Mouse (Mus musculus) forebrain, embryonic 13.5 days (tissue): Measurements from ENCODE around the gene Muc4. TPM values are rescaled to one million over a fixed set of nuclear protein-coding genes. Genes with fewer than 3 reads are reported as not detected.
A peak's percentile ranks its signal among the peaks of the same experiment; 100 is the strongest.

Experiments
- ATAC-seq: fragments of 200-750 bp; cut with Nextera tagmentation; 2 replicates; pipeline ENCODE4 v1.8.0; 2017
- H3K27ac ChIP-seq: fragments of 300-500 bp; sonication (generic); 2 replicates; pipeline ENCODE4 v1.5.1; 2015; ENCODE audit warnings: inconsistent platforms, mild to moderate bottlenecking, moderate library complexity
- H3K27me3 ChIP-seq: fragments of 300-500 bp; sonication (generic); 2 replicates; pipeline ENCODE4 v1.6.1; 2015; ENCODE audit warnings: mild to moderate bottlenecking, inconsistent platforms
- H3K36me3 ChIP-seq: fragments of 300-500 bp; sonication (generic); 2 replicates; pipeline ENCODE4 v1.6.1; 2015; ENCODE audit warnings: mild to moderate bottlenecking, inconsistent platforms; ENCODE audit not compliant: poor library complexity, severe bottlenecking
- H3K4me1 ChIP-seq: fragments of 300-500 bp; sonication (generic); 2 replicates; pipeline ENCODE4 v1.6.1; 2015; ENCODE audit warnings: inconsistent platforms
- H3K4me2 ChIP-seq: fragments of 300-500 bp; sonication (generic); 2 replicates; pipeline ENCODE4 v1.6.1; 2015; ENCODE audit warnings: inconsistent platforms, mild to moderate bottlenecking, moderate library complexity
- H3K4me3 ChIP-seq: fragments of 300-500 bp; sonication (generic); 2 replicates; pipeline ENCODE4 v1.5.1; 2015; ENCODE audit warnings: mild to moderate bottlenecking, inconsistent platforms
- H3K9ac ChIP-seq: fragments of 300-500 bp; sonication (generic); 2 replicates; pipeline ENCODE4 v1.6.1; 2015; ENCODE audit warnings: mild to moderate bottlenecking, inconsistent platforms
- H3K9me3 ChIP-seq: fragments of 300-500 bp; sonication (generic); replicated peaks from 2 replicates; pipeline ENCODE4 v1.6.1; 2016; ENCODE audit warnings: inconsistent platforms
- WGBS: fragments of 180-500 bp; shearing (Covaris S2); methylation state at CpG from one replicate; pipeline ENCODE4 v1.1.7; 2015; 5-methylcytosine and 5-hydroxymethylcytosine counted together
- polyA plus RNA-seq: library from polyadenylated mRNA; unstranded; fragments of >200 nt; fragmentation: Nextera tagmentation; extraction: Ambion mirVana; gene quantifications from 2 replicates; pipeline ENCODE4 v1.2.1, GENCODE M21; 2015

Gene Muc4
- polyA plus RNA-seq = 0.04 TPM in 1 of 2 replicates, not detected in the other

DNA sequence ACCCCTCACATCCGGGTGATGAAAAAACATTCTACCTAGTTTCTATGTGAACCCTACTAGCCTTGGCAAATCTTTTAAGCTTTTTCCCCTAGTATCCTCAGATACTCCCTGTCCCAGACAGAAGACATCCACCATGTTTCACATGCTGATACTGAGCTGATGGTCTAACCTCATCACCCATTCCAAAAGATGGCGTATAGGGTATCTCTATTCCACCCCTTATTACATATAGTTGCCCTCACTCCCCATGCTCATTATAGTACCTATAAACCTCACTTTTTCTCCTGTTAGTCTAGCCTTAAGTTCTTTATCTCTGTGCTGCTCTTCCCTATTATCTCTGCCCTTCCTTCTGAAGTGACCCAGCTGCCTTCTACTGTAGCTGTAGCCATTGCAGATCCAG is at the start of gene Muc4:
Gene Muc4, plus strand, starts transcription at position 301 of the 400 bp plus-strand sequence.
- 93% methylated on average over 2 of the region's 2 CpGs for WGBS
- Histone ChIP-seq H3K9me3 (0 out of 2 replicates have a peak, but pooled peaks cover 7% of the 10 kb centered on the region), H3K4me2 (no peak within 1 kb of the TSS), H3K27me3 (no peaks in the 10 kb centered on the region), H3K36me3 (no peaks in the 10 kb centered on the region), H3K27ac (no peak within 1 kb of the TSS), H3K4me3 (no peak within 1 kb of the TSS), H3K9ac (no peak within 1 kb of the TSS), H3K4me1 (no peaks in the 10 kb centered on the region)
- ATAC-seq = no peak

DNA sequence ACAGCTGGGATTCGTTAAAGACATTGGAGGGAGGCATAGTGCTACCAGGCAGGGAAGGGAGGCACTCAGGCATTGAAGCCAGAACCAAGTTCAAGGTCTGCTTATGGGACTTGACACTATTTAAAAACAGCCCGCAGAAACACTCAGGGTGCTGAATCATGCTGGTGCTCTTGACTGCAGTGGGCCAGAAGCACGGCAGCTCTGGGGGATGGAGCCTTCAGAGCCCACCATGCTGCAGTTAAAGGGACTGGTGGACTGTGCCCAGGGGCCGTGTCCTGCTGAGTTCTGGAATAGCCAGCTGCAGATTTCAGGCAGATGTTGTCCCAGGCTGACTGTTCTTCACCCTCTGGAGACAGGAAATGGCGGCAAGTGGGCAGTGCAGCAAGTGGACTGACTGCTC is 49.7 kb upstream of the Muc4 start:
- WGBS = 80% methylated on average over 5 of the region's 5 CpGs
- Histone ChIP-seq H3K4me3 (no peak overlapping the region), H3K4me2 (no peak overlapping the region), H3K4me1 (no peaks in the 10 kb centered on the region), H3K27me3 (no peaks in the 10 kb centered on the region), H3K9me3 (no peaks in the 10 kb centered on the region), H3K9ac (no peak overlapping the region), H3K36me3 (peaks cover 19% of the 10 kb centered on the region), H3K27ac (no peak overlapping the region)
- ATAC-seq = no peak

DNA sequence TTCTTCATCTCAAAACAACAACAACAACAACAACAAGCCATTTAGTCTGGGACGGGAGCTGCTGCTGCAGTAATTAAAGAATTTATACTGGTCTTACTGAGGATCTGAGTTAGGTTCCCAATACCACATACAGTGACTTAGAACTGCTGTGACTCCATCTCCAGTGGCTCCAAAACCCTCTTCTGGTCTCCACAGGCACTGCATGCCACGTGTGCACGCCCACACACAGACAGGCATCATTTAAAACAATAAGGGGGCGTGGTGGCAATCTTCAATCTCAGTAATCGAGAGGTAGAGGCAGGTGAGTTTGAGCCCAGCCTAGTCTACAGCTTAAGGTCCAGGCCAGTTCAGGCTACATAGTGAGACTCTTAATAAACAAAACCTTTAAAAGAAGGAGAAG is 48.5 kb upstream of the Muc4 start:
- no peak for ATAC-seq
- H3K36me3 ChIP-seq = peaks cover 12% of the 10 kb centered on the region
- H3K4me1 ChIP-seq = no peaks in the 10 kb centered on the region
- WGBS = 75% methylated on average over 5 of the region's 5 CpGs
- no peak overlapping the region for H3K9ac ChIP-seq
- no peaks in the 10 kb centered on the region for H3K27me3 ChIP-seq
- no peak overlapping the region for H3K27ac ChIP-seq
- no peak overlapping the region for H3K4me3 ChIP-seq
- H3K9me3 ChIP-seq = no peaks in the 10 kb centered on the region
- H3K4me2 ChIP-seq = no peak overlapping the region

DNA sequence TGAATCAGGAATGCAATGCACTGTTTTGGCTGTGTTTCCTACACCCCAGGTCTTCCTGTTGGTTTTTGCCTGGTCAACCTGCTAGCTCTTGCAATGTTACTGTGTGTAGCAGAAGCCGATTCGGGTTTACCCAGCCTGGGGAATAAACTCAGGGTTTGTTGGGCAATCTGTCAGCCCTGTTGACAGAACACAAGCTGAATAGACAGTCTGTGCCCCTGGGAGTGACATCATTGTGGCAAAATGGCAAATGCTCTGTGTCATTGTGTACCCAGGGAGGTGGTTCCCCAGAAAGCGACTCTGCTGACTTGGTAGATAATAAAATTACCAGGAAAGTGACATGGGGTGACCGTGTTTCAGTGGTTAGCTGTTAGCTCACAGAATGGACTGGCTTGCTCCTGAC is 46.9 kb upstream of the Muc4 start:
- no peak overlapping the region for H3K4me3 ChIP-seq
- no peaks in the 10 kb centered on the region for H3K36me3 ChIP-seq
- WGBS = 79% methylated on average over 4 of the region's 4 CpGs
- no peak overlapping the region for H3K4me2 ChIP-seq
- no peaks in the 10 kb centered on the region for H3K4me1 ChIP-seq
- H3K27ac ChIP-seq = no peak overlapping the region
- H3K27me3 ChIP-seq = no peaks in the 10 kb centered on the region
- no peak for ATAC-seq
- H3K9me3 ChIP-seq = no peaks in the 10 kb centered on the region
- no peak overlapping the region for H3K9ac ChIP-seq

DNA sequence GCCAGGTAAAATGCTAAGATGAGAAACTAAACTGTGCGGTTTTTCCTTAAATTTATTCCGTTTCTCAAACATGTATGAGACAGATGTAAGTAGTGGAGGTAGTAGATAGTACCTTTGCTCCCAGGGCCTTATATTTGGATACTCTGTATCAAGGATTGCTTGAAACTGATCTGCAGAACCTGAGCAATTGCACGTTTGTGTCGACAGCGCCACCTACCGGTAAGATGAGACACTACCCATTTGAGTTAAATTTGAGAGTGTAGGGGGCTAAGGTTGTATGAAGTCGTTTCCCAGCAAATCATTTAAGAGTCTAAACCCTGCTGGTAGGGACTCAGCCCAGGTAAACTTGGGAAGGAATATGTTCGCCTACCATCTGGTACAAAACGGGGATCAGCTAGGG is 46.2 kb upstream of the Muc4 start:
- WGBS = 5% methylated on average over 9 of the region's 9 CpGs
- Histone ChIP-seq H3K4me2 (no peak overlapping the region), H3K4me3 (no peak overlapping the region), H3K36me3 (no peaks in the 10 kb centered on the region), H3K9ac (no peak overlapping the region), H3K4me1 (no peaks in the 10 kb centered on the region), H3K9me3 (no peaks in the 10 kb centered on the region), H3K27me3 (no peaks in the 10 kb centered on the region), H3K27ac (no peak overlapping the region)
- peak; percentile 53; the same call in 1 of the 2 replicates for ATAC-seq

DNA sequence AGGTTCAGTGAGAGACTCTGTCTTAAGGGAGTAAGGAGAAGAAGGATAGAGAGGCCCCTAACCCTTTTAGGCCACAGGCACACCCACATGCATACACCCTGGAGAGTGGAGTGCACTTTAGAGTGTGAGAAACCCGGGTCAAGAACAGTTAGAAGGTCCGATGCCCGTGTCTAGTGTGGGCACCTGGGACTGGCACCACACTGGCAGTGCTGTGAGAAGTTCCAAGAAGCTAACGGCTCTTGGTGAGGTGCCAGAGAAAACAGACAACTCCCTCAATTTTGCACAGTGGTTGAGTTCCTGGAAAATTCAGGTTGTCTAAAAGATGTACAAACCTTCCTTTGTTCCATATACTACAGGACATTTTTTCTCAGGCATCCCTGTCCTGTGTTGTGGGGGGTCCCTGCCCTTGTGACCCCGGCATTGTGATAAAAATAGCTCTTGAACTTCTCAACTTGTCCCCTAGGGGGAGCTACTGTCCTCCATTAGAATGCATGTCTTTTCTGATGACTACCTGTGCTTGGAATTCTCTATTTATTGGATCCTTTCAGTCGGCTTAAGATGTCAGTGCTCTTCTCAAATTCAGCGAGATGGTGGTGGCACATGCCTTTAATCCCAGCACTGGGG is 38.7 kb upstream of the Muc4 start:
- 51% methylated on average over 7 of the region's 7 CpGs for WGBS
- Histone ChIP-seq H3K4me2 (no peak overlapping the region), H3K9me3 (no peaks in the 10 kb centered on the region), H3K9ac (no peak overlapping the region), H3K4me3 (no peak overlapping the region), H3K27me3 (no peaks in the 10 kb centered on the region), H3K27ac (no peak overlapping the region), H3K36me3 (no peaks in the 10 kb centered on the region), H3K4me1 (no peaks in the 10 kb centered on the region)
- ATAC-seq = no peak

DNA sequence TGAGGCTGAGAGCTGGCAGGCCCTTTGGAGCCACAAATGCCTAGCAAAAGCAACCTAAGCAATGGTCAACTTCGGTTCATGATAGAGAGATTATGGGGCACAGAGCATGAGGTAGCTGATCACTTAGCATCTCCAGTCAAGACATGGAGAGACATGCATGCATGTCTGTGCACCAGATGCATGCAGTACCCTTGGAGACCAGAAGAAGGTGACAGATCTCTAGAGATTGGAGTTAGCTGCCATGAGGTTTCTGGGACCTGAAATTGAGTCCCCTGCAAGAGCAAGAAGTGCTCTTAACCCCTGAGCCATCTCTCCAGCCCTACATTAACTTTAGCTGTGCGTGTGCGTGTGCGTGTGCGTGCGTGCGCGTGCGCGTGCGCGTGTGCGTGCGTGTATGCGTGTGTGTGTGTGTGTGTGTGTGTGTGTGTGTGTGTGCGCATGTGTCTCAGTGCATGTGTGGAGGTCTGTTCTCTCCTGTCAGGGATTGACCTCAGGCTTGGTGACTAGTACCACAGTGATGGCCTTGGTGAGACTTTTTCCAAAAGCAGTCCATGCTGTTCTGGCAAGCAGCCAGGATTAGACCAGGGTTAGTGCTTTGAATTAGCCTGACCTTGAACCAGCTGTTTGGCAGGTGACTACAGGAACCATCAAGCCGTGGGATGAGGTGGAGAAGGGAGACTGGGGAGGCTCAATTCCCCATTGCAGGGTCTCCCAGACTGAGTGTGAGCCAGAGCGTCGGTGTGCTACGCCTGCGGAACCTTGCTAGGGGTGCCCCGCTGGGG is 37.8 kb upstream of the Muc4 start:
- no peak for ATAC-seq
- H3K27me3 ChIP-seq = no peaks in the 10 kb centered on the region
- no peak overlapping the region for H3K4me3 ChIP-seq
- no peaks in the 10 kb centered on the region for H3K9me3 ChIP-seq
- no peak overlapping the region for H3K9ac ChIP-seq
- WGBS = 87% methylated on average over 21 of the region's 22 CpGs
- no peak overlapping the region for H3K4me2 ChIP-seq
- no peak overlapping the region for H3K27ac ChIP-seq
- no peaks in the 10 kb centered on the region for H3K36me3 ChIP-seq
- no peaks in the 10 kb centered on the region for H3K4me1 ChIP-seq

DNA sequence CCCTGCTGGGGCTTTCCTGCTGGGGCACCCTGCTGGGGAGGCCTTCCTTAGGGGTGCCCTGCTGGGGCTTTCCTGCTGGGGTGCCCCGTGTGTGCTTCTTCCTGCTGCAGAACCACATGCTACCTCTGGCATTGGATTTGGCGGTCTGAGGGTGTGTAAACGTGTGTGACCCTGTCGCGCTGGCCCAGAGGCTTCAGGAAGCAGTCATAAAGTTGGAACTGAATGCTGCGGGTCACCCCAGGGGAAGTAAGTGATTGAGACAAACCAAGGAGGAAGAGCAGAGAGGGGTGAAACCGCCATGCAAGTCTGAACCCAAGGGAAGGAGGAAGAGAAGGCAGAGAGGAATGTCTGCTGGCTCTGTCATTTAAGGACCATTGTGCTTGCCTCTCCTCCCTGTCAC is 37.1 kb upstream of the Muc4 start:
- no peak for ATAC-seq
- H3K9me3 ChIP-seq = no peaks in the 10 kb centered on the region
- H3K9ac ChIP-seq = no peak overlapping the region
- no peak overlapping the region for H3K27ac ChIP-seq
- no peaks in the 10 kb centered on the region for H3K36me3 ChIP-seq
- no peaks in the 10 kb centered on the region for H3K27me3 ChIP-seq
- no peaks in the 10 kb centered on the region for H3K4me1 ChIP-seq
- no peak overlapping the region for H3K4me3 ChIP-seq
- no peak overlapping the region for H3K4me2 ChIP-seq
- 28% methylated on average over 7 of the region's 7 CpGs for WGBS

DNA sequence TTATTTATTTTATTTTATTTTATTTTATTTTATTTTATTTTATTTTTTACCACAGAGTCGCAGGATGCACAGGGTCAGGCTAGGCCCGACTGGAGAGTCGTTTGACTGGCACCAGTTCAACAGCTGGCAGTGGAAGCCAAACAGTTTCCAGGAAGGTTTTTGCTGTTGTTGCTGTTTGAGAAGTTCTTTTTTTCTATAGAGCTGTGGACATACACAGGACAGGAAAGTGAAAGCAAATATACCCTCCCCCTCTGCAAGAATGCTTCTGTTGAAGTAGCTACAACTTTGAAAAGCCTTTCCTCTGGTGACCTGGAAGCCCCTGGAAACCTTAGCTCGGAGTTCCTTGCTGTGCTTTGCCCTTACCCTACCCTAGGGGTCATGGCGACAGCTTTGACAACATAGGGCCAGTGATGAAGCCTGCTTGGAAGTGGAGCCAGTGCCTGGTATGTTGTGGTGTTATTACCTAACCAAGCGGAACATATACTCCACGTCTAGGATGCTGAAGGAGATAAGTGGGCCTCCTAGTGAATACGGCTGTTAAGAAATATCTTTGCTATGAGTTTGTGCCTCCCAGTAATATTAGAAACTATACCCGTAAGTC is 32.3 kb upstream of the Muc4 start:
- Histone ChIP-seq H3K36me3 (no peaks in the 10 kb centered on the region), H3K9me3 (no peaks in the 10 kb centered on the region), H3K4me3 (no peak overlapping the region), H3K4me2 (no peak overlapping the region), H3K27me3 (no peaks in the 10 kb centered on the region), H3K27ac (no peak overlapping the region), H3K9ac (no peak overlapping the region), H3K4me1 (no peaks in the 10 kb centered on the region)
- 75% methylated on average over 9 of the region's 9 CpGs for WGBS
- ATAC-seq = no peak

DNA sequence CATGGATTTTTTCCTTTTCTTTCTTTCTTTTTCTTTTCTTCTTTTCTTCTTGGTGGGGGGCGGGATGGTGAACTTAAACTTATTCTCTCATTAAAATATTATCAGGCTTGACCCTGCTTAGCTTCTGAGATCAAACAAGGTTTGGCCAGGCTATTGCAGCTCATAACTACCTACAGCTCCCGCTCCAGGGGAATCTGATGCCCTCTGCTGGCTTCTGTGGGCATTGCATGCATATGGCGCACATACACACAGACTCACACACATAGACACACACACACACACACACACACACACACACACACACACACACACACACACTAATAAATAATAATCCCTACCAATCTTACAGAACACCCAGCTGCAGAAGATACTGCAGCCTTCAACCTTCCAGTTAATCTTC is 30.1 kb upstream of the Muc4 start:
- Histone ChIP-seq H3K9ac (no peak overlapping the region), H3K36me3 (no peaks in the 10 kb centered on the region), H3K27ac (no peak overlapping the region), H3K9me3 (no peaks in the 10 kb centered on the region), H3K27me3 (no peaks in the 10 kb centered on the region), H3K4me1 (no peaks in the 10 kb centered on the region), H3K4me3 (no peak overlapping the region), H3K4me2 (no peak overlapping the region)
- no peak for ATAC-seq
- WGBS = 93% methylated on average over 3 of the region's 3 CpGs

DNA sequence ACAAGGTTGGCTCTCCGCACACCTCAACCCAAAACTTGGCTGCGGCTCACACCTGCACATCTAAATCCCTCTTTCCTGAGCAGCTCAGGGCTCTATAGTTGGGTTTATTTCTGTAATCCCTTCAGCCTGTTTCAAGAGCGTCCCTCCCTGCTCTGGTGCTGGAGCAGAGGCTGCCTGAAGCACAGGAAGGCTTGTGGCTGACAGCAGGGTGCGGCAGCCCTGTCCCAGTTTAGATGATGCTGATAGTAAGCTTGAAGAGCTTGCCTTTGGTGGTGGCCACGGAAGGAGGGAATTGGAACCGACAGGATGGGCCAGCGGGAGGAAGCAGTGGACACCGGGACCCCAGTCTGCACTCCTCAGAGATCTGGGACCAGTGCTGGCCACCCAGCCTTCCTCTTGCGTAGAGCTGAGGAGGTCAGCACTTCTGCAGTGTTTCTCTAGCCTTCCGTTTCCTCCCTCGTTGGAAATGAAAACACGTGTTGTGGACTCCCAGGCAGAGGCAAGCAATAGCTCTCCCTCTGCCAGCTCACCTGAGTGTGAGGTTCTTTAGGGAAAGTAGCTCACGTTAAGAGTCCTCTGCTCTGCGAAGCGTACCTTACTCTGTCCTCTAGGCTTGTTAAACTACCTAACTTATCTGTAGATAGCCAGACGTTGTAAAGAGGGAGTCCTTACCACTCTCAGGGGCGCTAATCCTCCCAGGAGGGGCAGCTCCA is 28.4 kb upstream of the Muc4 start:
- Histone ChIP-seq H3K4me3 (no peak overlapping the region), H3K9me3 (no peaks in the 10 kb centered on the region), H3K4me2 (no peak overlapping the region), H3K27ac (no peak overlapping the region), H3K36me3 (no peaks in the 10 kb centered on the region), H3K9ac (no peak overlapping the region), H3K4me1 (no peaks in the 10 kb centered on the region), H3K27me3 (no peaks in the 10 kb centered on the region)
- WGBS = 73% methylated on average over 17 of the region's 17 CpGs
- no peak for ATAC-seq

DNA sequence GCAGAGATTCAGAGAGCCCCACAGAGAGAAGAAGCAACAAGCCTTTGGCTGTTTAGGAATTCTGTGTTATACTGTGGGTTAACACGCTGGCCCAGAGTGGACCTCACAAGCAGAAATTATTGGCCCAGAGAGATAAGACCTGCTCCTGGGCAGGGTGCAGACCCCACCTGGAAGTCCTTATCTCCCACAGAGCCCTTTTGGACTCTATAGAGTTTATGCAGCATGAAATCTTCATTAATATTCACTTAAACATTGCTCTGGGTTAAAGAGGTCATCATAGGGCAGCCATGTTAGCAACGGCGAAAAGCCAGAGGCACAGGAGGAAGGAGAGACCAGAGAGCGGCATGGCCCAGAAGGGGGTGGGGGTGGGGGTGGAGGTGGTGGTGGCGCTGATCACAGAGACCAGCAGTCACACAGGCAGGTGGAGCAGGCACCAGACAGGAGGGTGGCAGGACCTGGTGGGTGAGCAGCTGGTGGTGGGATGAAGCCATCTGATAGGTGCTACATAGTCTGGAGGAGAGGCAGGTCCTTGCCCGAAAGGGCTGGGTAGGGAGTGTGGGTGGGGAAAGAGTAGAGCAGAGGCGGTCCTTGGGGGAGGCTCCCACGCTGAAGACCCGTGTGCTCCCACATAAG is 27.7 kb upstream of the Muc4 start:
- no peaks in the 10 kb centered on the region for H3K36me3 ChIP-seq
- no peaks in the 10 kb centered on the region for H3K9me3 ChIP-seq
- H3K27me3 ChIP-seq = no peaks in the 10 kb centered on the region
- no peak overlapping the region for H3K4me2 ChIP-seq
- no peaks in the 10 kb centered on the region for H3K4me1 ChIP-seq
- ATAC-seq = no peak
- 77% methylated on average over 9 of the region's 9 CpGs for WGBS
- H3K4me3 ChIP-seq = no peak overlapping the region
- no peak overlapping the region for H3K9ac ChIP-seq
- H3K27ac ChIP-seq = no peak overlapping the region
